Mouse (Mus musculus): ENCODE measurements around the gene Ccm2.

- no peak for TF ChIP-seq GATA1 (IDR thresholded peaks at IDR 0.05; ENCODE audit: borderline replicate concordance, low read length)
- TF ChIP-seq FLI1 (IDR thresholded peaks at IDR 0.05; ENCODE audit: low read length) = no peak
These were observed 56.5 kb downstream of the Ccm2 start for GRCm38 (mm10) chr11:6603224-6603623.
